Mouse (Mus musculus) CH12.LX (cell line): Measurements from ENCODE around the gene Tnik.

Source experiments
- CHD2 ChIP-seq: IDR thresholded peaks from 2 replicates; pipeline ENCODE4 v1.6.1; 2011; ENCODE audit warnings: low read length, improper control_type of control experiment
- CTCF ChIP-seq, 2 experiments: IDR thresholded peaks in 1 of 2; conservative IDR thresholded peaks in 1 of 2; 2 replicates each; pipeline ENCODE4 v1.5.1; 2011 to 2012; ENCODE audit warnings: low read depth in 2 of 2, low read length in 2 of 2, improper control_type of control experiment in 1 of 2, inconsistent platforms in 1 of 2, mild to moderate bottlenecking in 1 of 2, moderate library complexity in 1 of 2
- E2F4 ChIP-seq: IDR thresholded peaks from 2 replicates; pipeline ENCODE4 v1.6.1; 2011; ENCODE audit warnings: low read depth, low read length, improper control_type of control experiment; ENCODE audit not compliant: insufficient replicate concordance
- EP300 ChIP-seq: IDR thresholded peaks from 2 replicates; pipeline ENCODE4 v1.6.1; 2011; ENCODE audit warnings: low read length, improper control_type of control experiment
- KAT2A ChIP-seq: IDR thresholded peaks from 2 replicates; pipeline ENCODE4 v1.6.1; 2012; ENCODE audit warnings: low read length, improper control_type of control experiment, inconsistent platforms; ENCODE audit not compliant: insufficient replicate concordance
- POLR2A ChIP-seq: IDR thresholded peaks from 2 replicates; pipeline ENCODE4 v1.6.1; 2011; ENCODE audit warnings: low read depth, mild to moderate bottlenecking, improper control_type of control experiment, low read length
- RAD21 ChIP-seq: IDR thresholded peaks from 2 replicates; pipeline ENCODE4 v1.6.1; 2011; ENCODE audit warnings: low read depth, mild to moderate bottlenecking, low read length, improper control_type of control experiment, moderate library complexity
- SMC3 ChIP-seq: IDR thresholded peaks from 2 replicates; pipeline ENCODE4 v1.6.1; 2011; ENCODE audit warnings: low read depth, low read length, improper control_type of control experiment
- USF2 ChIP-seq: conservative IDR thresholded peaks from 2 replicates; pipeline ENCODE4 v1.6.1; 2011; ENCODE audit warnings: low read depth, low read length, improper control_type of control experiment
- ZC3H11A ChIP-seq: IDR thresholded peaks from 2 replicates; pipeline ENCODE4 v1.6.1; 2012; ENCODE audit warnings: low read depth, mild to moderate bottlenecking, inconsistent platforms, low read length, improper control_type of control experiment
- ZNF384 ChIP-seq: IDR thresholded peaks from 2 replicates; pipeline ENCODE4 v1.6.1; 2012; ENCODE audit warnings: low read depth, low read length, improper control_type of control experiment, inconsistent platforms

DNA sequence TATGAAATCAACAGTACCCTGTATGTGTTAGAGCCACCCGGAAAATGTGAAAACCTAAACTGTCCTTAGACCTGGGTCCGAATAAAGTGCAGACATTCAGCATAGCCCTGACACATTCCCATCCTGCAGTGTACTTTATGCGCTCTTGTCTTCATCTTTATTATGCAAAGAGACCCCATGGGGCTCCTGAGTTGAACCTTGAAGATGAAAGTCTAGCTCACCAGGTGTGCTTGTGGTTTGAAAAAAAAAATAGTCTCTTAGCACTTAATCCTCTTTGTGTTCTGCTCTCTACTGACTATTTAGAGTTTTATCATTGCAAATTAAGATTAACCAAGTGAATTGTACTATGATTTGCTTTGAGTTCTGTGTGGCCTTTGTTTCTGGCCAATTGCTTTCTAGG is 389.6 kb downstream of the Tnik start:
- TF ChIP-seq EP300, result no peak
- TF ChIP-seq KAT2A, result no peak
- no peak for TF ChIP-seq CTCF (conservative IDR thresholded peaks at IDR 0.05 in 1 of 2, IDR thresholded peaks at IDR 0.05 in 1 of 2; ENCODE audit: low read depth in 2 of 2, low read length in 2 of 2)
- no peak for TF ChIP-seq ZC3H11A
- TF ChIP-seq POLR2A, result no peak
- no peak for TF ChIP-seq E2F4
- TF ChIP-seq ZNF384, result no peak
- no peak for TF ChIP-seq SMC3
- TF ChIP-seq CHD2, result no peak
- TF ChIP-seq RAD21, result no peak
- TF ChIP-seq USF2, result no peak
